Mouse (Mus musculus): Measurements from ENCODE around the gene 1700125H20Rik.
"Not testable (repeated sequence)": the region's sequence is repeated elsewhere in the genome, so short reads cannot be mapped to it uniquely, and the experiment has no call there.

The 1700125H20Rik gene

DNA sequence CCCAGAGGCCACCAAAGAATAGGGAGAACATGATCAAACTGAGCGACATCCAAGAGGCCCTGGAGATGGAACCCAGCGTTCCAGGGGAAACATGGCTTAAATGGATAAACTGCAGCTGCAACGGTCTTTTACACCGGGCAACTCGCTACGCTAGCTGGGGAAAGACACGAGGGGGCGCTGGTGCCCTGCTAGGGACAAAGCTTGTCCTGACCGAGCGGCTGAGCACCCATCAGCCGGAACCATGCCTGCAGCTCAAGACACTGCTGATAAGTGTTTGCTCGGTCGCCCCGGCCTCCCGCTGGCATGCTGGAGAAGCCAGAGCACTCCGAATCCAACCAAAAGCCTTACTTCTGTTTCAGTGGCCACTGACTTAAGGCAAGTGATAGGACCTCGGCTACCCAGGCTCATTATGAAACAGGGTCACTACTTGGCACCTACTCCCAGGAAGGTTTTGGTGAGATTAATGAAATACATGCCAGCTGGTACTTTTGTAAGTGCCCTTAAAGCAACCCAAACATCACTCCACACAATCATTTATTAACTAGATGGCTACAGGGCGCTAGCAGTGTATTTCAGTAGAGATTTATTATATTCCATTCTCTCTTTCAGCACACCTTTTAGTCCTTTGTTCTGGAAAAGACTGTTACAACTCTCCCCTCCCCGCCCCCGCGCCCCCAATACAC lies at the start of gene 1700125H20Rik:
1700125H20Rik (plus strand) TSS at position 347 of the 683 bp plus-strand sequence.
- peak; percentile 82 for DNase-seq (ENCODE audit: low spot score)

DNA sequence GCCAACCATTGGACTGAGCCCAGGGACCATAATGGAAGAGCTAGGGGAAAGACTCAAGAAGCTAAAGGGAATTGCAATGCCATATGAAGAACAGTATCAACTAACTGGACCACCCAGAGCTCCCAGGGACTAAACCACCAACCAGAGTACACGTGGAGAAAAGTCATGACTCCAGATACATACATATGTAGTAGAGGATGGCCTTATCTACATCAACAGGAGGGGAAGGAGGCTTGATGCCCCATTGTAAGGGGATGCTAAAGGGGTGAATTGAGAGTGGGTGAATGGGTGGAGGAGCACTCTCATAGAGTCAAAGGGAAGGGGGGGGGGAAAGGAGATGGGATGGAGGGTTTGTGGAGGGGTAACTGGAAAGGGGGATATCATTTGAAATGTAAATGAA lies 48.1 kb upstream of the 1700125H20Rik start:
- no peak for DNase-seq (ENCODE audit: low spot score)

DNA sequence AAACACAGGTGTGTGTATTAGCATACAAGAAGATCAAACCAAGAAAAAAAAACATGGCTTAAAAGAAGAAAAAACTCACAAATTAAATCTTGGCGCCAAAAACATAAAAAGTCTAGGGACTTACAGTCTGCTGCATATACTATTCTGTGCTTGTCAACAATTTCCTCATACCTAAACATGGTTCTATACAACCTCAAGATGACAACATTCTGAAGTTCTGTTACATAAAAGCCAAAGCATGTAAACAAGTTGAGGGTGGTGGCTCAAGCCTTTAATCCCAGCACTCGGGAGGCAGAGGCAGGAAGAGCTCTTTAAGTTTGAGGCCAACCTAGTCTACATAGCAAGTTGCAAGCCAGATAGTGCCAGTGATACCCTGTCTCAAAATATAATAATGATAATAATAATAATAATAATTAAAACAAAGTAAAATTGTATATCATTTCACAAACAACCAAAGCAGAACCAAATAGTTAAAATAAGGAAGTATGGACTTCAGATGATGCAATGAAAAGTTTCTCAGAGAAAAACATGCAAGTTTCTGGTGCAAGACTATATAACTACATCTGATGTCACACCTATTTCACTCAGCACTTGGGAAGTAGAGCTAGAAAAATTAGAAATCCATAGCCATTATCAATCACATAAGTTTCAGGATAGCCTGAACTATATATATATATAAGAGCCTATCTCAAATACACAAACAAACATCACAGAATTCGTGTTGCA lies 46.8 kb upstream of the 1700125H20Rik start:
- no peak for DNase-seq (ENCODE audit: low spot score)

DNA sequence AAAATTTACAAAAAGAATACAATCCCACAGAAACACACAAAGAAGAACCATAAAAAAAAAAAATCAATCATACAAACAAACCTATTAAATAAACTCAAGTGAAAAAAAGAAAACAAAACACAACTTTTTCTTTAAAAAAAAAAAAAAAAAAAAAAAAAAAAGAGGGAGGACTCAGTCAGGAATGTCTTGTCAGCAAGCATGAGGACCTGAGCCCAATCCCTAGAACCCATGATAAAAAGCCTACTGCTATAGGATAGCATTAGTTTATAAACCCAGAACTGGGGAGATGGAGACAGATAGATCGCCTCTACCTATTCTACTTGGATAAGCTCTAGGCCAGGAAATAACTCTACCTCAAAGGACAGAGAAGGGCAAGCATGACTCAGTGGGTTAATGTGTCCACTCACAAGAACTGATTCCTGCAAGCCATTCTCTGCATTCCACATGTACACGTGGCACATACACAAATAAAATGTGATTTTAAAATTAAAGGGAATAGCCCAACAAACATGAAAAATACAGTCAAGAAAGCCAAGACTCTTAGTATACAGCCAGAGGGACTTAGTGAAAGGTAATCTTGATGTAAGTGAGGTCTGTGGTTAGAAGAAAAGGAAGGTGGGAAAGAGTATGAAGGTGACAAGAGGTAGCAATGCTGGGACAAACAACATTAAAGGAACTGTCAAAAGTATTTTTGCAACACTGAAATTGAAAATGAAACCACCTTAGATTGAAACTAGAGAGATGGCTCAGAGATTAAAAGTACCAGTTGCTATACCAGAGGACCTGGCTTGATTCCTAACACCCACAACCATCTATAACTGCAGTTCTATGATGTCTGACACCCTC lies 43.7 kb upstream of the 1700125H20Rik start:
- no peak for DNase-seq (ENCODE audit: low spot score)

DNA sequence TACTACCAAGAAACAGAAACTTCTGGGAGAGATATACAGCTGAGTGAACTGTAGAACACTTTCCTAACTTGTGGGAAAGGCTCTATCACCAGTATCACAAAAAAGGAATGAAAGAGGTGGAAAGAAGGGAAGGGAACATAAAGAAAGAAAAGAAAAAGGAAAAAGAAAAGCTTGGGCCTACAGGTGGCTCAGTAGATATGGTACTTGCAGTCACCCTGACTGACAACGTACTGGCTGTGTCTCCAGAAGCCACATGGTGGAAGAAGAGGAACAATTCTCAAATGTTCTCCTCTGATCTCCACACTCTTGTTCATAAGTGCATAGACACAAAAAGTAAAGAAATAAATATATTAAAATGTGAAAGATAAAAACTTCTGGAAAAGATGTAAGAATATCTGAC lies 41.3 kb upstream of the 1700125H20Rik start:
- DNase-seq (ENCODE audit: low spot score) = no peak

DNA sequence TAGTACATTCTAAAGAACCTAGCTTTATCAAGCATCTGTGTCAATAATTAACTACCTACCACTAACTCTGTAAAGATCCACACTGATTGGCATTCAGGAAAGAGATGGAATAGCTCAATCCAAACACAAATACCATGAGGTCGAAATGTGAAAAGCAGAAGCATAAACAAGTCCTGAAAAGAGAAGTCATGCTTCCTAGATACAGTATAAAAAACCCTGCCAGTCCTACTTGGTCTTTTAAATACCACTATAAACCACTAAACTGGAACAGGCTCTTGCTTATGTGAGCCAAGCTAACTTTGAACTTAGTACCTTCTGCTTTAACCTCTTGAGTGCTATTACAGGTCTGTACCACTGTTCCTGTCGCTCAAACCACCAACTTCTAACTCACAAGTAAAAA lies 38.7 kb upstream of the 1700125H20Rik start:
- DNase-seq (ENCODE audit: low spot score) = no peak

DNA sequence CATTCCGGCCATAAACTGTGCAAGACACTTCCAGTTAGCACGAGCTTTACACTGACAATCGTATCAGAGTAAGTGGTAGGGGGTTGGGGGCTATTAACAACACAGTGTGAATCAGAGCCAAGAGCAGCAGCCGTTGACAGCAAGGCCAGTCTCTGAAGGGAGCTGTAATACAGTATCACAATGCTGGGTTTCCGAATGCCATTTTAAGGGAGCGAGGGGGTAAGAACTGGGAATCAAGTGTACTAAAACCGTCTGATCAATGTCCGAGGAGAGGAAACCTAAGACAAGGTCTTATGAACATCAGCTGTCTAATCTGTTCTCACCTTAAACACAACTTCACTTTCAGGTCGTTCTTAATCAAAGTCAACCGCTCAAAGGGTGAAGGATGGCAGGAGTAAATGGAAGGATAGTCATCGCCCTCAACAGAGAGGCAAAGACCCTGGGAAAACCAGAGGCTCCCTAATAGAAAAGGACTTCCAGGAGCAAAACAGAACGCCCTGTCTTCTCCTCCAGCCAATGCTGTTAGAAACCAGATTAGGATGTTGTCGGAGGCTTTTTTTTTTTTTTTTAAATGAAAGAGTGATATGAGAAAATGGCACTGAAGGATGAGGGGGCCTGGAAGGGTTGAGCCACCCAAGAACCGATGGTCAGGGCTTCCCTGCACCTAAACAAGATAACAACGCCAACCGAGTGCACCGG lies 31.3 kb upstream of the 1700125H20Rik start:
- DNase-seq (ENCODE audit: low spot score) = peak; percentile 3

DNA sequence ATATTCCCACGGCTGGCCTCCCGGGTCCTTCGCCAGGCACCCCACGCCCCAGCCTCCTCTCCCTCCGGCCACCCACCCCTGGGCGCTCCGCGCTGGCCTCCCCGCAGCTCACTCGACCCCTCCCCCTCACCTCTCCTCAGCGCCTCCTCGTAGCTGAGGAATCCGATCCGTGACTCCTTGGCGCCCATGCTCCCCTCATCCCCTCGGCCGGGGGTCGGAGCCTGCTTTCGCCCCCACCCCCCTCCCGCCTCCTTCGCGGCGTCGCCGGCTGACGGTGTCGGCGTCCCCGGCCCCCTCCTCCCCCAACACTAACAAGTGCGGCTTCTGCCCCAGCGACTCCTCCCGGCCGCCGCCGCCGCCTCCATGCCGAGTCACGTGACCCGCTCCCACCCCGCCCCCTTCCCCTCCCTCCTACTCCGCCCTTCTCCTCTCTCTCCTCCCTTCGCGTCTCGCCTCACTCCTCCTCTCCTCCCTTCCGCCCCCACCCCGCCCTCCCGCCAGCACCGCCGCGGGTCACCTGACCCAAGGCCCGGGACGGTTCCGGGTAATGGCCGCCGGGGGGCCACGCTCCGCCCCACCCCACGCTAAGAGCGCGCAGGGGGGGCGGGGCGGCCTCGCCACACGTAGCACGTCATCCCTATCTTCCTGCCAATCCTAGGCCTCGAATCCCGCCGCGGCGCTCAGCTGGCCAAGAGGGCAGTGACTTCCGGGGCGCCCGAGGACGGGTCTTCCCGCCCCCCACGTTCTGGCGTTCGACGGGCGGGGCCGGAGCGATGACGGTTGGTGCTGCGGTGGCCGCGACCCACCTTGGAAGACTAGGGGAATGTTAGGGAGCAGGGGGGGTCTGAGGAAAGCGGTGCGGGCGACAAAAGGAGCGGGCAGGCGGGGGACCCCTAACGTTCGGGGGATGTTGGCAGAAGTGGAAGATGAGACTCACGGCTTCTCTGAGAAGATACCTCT lies 30.3 kb upstream of the 1700125H20Rik start, which contains the start of gene Usp32:
Usp32 (minus strand) TSS at position 581 of the 960 bp plus-strand sequence.
- DNase-seq (ENCODE audit: low spot score) = peak; percentile 97

DNA sequence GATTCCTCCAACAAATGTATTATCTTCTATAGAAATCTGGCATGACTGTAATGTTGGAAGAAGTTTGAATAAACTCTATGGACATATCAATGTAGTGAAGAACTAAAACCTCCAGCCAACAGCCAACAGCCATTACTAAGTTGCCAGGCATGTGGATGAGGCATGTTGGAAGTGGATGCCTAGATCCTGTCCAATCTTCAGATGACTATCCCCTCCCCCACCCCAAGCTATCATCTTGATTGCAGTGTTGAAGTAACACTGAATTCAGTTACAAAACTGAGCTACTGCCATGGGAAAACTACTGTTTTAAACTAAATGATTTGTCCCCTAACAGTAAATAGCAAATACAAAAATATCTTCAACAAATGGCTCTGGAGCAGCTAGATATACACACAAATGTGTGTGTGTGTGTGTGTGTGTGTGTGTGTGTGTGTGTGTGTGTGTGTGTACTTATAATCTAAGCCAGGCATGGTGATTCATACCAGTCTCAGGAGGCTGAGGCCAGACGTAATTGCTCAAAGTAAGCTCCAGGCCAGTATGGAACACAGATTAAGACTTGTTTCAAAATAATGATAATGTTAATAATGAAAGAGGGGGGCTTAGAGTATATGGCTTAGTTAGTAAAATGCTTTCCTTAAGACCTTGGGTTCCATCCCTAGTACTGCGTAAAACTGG lies 17.8 kb upstream of the 1700125H20Rik start:
- no peak for DNase-seq (ENCODE audit: low spot score)

DNA sequence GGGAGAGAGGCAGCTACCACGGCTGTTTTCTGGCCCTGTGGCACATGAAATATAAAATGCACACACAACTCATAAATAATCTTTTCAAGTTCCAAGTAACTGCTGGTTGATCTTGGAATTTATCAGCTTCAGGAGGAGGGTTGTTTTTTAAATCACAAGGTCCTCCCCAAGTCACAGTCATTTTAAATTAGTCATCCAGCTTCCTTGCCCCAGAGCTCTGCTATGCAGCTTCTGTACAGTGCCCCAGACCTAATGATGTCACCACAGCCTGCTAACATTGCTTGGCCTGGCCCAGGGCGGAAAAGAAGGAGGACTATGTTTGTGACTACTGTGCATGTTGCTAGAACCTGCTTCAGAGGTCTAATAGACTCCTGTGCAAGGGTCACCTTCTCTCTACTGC lies 12.9 kb upstream of the 1700125H20Rik start:
- no peak for DNase-seq (ENCODE audit: low spot score)

DNA sequence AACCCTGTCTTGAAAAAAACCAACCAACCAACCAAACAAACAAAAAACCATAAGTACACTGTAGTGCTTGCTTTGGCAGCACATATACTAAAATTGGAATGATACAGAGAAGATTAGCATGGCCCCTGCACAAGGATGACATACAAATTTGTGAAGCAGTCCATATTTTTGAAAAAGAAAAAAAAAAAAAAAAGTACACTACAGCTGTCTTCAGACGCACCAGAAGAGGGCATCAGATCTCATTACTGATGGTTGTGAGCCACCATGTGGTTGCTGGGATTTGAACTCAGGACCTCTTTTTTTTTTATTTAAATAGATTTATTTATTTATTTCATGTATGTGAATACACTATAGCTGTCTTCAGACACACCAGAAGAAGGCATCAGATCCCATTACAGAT lies 7.2 kb upstream of the 1700125H20Rik start:
- DNase-seq (ENCODE audit: low spot score) = not testable (repeated sequence)

DNA sequence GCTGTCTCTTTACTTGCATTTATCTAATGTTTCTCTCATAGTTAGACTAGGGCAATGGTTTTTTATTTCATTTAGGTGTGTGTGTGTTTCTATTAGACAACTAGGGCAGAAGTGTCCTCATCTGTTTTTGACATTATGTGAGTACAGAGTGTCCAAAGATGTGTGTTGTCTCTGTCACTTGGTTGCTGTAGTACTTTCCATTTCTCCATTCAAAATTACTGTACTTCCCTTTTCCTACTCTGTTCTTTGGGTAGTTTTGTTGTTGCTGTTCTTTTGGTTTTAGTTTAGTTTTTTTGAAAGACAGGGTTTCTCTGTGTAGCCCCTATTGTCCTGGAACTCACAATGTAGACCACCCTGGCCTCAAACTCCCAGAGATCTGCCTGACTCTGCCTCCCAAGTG lies 5.8 kb upstream of the 1700125H20Rik start:
- DNase-seq (ENCODE audit: low spot score) = no peak

DNA sequence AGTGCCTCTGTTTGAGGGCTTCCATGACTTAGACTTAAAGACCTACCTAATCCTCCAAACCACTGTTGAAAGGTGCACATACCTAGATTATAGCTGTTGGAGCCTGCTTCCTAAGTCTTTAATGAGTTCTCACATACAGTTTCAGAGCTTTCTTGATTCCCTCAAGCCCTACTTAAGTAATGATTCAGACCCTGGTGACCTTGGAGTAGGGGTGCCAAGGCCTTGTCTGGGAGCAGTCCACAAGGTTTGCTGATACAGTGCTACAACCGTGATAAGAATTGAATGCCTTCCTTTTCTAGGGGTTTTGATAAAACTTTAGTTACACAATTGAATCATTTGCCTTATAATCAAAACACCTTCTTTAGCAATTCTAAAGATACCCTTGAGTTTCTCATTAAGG lies 2.7 kb upstream of the 1700125H20Rik start:
- DNase-seq (ENCODE audit: low spot score) = peak; percentile 64

DNA sequence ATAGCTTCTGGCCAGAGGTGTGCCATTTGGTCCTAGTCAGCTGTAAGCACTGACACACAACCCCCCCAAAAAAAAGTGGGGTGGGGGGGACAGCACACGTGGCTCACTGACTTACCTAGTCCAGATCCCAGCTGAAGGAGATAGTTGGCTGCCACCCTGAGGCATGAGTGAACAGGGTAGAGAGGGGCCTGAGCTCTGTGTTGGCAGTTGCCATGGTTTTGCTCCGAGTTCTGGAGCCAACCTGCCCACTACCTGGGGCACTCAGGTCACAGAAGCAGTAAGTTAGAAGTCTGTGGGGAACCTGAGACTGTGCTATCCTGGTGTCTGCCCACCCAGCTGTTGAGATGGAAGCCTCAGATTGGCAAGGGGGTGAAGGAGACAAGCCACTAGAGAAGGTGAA lies 629 bp downstream of the 1700125H20Rik start:
- no peak for DNase-seq (ENCODE audit: low spot score)

DNA sequence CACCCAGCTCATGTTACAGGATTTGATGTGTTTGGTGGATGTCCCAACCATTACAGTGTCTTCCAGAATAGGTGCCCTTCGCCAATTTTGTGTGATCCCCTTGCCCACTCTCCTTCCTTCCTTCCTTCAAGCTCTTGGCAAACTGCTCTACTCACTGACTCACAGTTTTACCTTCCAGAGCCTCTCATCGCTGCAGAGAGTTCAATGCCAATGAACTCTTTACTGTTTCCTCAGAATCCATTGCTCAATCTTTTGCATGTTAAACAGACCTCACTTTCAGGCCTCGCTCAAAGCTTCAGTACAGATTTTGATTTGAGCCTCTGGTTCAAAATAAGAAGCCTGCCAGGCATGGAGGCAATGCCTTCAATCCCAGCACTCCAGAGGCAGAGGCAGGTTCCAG lies 5.7 kb downstream of the 1700125H20Rik start:
- DNase-seq (ENCODE audit: low spot score) = no peak

DNA sequence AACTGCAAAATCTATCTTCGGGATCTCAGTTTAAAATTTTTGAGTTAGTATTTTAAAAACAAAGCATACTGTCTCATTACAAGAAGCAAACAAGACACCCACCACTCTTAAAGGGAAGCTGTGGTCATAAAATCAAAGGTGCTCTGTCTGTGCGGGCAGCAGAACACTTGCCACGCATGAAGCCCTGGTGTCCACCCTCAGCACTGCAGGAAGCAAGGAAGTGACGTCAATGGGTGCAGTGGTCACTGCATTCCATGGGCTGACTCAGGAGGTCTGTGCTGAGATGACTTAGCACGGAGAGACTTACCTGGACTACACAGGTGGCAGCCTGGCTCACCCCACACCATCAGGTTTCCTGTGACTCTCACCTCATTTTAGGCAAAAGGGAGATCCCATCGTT lies 7.6 kb downstream of the 1700125H20Rik start:
- DNase-seq (ENCODE audit: low spot score) = no peak

DNA sequence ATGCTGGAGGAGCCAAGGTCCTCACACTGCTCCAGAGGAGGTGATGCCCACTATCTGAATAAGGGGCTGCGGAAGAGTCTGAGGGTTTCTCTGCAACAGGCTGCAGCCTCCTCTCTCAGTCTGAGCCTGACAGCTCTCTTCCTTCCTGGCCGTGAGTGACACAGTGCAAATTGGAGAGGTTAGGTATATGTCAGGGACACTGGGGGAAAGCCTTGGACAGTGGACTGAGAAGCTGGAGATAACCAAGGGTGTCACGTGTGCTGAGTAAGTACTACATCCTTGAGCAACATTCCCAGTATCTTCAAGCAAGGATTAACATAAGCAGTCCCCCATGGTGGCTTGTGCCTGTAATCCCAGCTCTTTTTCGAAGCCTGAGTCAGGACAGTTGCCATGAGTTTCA lies 8.2 kb downstream of the 1700125H20Rik start:
- no peak for DNase-seq (ENCODE audit: low spot score)

DNA sequence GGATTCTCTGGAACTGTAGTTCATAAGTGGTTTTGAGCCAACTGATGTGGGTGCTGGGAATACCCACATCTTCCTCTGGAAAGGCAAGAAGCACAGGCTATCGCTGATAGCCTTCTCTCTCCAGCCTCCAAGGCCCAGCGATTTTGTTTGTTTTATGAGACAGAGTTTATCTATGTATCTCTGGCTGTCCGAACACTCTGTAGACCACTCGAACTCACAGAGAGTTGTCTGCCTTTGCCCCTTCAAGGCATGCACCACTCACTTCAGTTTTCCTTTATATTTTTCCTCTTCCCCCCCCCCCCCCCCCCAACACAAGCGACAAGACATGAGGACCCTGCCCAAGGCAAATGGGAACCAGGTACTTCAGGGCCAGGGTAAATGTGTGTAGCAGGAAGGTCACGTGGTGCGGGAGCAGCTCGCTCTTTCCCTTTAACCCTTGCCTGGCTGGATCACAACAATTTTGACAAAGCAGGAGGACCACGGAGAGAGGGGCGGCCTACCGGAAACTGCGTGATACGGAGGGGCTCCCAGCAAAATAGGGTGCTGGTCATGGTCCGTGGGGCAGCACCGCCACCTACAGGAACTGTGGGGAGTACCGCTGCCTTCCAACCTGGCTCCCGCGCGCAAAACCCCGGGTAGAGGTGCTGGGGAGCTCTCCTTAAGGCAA lies 12.5 kb downstream of the 1700125H20Rik start:
- peak; percentile 67 for DNase-seq (ENCODE audit: low spot score)

DNA sequence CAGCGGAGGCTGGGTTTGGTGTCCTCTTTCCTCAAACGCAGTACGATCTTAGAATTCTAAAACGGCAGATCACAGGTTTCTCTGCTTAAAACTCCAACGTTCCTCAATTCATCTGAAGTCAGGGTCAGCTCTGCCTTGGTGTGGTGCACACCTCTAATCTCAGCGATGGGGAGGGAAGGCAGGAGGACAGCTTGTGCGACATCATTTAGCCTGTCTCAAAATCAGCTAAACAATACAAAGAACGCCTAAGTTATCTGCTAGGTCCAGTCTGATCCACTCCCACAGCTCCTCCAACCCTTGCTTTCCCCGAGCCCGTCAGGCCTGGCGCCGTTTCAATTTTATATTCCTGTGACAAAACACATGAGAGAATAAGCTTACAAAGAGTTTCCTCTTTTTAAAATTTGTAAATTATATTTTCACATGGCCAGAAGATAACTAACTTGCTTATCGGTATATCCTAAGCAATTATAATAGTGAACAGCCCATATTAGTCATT lies 13.1 kb downstream of the 1700125H20Rik start:
- no peak for DNase-seq (ENCODE audit: low spot score)

DNA sequence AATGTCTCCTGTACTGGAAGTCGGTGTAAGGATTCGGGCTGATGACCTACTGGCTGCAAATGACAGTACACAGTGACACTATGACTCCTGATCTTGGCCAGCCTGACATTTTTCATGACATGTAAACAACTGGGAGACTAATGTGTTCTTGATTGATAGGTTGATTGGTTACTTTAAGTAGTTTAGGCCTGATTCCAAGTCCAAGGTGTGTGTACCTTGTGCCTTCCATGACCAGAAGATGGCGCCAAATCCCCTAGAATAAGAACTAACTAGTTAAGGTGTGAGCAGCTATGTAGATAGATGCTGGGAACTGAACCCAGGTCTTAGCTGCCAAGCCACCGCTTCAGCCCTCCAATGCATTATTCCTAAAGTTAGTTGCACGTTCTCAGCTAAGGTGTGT lies 13.9 kb downstream of the 1700125H20Rik start:
- no peak for DNase-seq (ENCODE audit: low spot score)
